8 mouse cellular contexts compared by ENCODE assay signal in the genomic region with DNA sequence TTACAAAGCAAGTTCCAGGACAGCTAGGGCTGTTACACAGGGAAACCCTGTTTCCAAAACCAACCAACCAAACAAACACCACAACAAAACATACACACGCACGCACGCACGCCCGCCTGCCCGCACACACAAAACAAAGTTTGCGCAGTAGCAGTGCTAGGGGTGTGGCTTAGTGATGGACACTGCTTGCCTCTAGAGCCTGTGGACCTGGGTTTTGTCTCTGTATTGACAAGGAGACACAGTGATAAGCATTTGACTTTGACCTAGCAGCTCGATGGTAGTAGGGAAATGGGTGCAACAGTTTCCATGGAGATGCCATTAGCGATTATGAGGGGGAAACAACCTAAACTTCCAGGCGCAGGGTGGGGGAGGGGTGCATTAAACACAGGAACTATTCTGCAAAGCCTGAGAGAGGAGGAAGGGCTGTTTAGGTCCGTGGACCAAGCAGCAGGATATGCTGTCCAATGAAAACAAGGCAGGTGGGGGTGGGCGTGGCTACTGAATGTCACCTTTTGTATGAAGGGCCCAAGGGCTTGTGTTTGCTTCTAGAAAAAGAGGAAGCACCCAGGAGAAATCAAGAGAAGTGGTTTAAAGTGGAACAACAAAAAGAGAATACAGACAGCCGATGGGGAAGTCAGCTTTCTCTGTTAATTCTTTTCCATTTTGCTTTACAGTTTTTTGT. TPM values are rescaled to one million over a fixed set of nuclear protein-coding genes. Genes with fewer than 3 reads are reported as not detected.
DNase-seq lines count a peak whose midpoint lies in the region; ATAC-seq lines count a peak whose summit lies in the region.

No protein-coding gene starts in this region.

- H3K9me3 ChIP-seq in kidney, embryonic 14.5 days (ENCODE audit: control insufficient read depth, low read length) = peaks cover under 1% of the 10 kb centered on the region; the same call in 1 of the 2 replicates
- no peaks in the 10 kb centered on the region for H3K9me3 ChIP-seq in hindbrain, embryonic 10.5 days

- no peak overlapping the region for H3K4me3 ChIP-seq in kidney, embryonic 14.5 days (ENCODE audit: low read length)
- no peak overlapping the region for H3K4me3 ChIP-seq in hindbrain, embryonic 10.5 days

- H3K4me2 ChIP-seq in kidney, embryonic 14.5 days (replicated peaks; ENCODE audit: low read depth, low read length) = no peak overlapping the region

- peak; percentile 48 for DNase-seq in kidney, adult 11 months
- DNase-seq in kidney, adult 8-10 months = peak; percentile 49 to 51
- DNase-seq in lung, postnatal 4 days = peak; percentile 59 to 62
- DNase-seq in thymus, postnatal 25 days = peak; percentile 53
- no peak for DNase-seq in right cerebral cortex, postnatal 10 days (ENCODE audit: low spot score in 2 of 2)
- DNase-seq in hindbrain, embryonic 10.5 days (ENCODE audit: low spot score) = no peak
- DNase-seq in adrenal gland, adult 18-20 months (ENCODE audit: low spot score in 2 of 2) = no peak

- H3K9ac ChIP-seq in kidney, embryonic 14.5 days (ENCODE audit: low read depth, low read length) = no peak overlapping the region

- H3K27me3 ChIP-seq in kidney, embryonic 14.5 days (ENCODE audit: control insufficient read depth, insufficient read depth, low read length) = no peaks in the 10 kb centered on the region
- H3K27me3 ChIP-seq in hindbrain, embryonic 10.5 days (ENCODE audit: insufficient read depth, poor library complexity, severe bottlenecking) = no peaks in the 10 kb centered on the region

- H3K36me3 ChIP-seq in kidney, embryonic 14.5 days (ENCODE audit: control insufficient read depth, insufficient read depth, low read length) = no peaks in the 10 kb centered on the region
- H3K36me3 ChIP-seq in hindbrain, embryonic 10.5 days = no peaks in the 10 kb centered on the region

- H3K4me1 ChIP-seq in kidney, embryonic 14.5 days (ENCODE audit: control insufficient read depth, insufficient read depth, low read length) = no peaks in the 10 kb centered on the region
- H3K4me1 ChIP-seq in hindbrain, embryonic 10.5 days (replicated peaks) = peaks cover 15% of the 10 kb centered on the region

- H3K27ac ChIP-seq in kidney, embryonic 14.5 days (ENCODE audit: low read depth, low read length) = no peak overlapping the region
- H3K27ac ChIP-seq in hindbrain, embryonic 10.5 days = no peak overlapping the region

- 61% methylated on average over 13 of the region's 13 CpGs for WGBS in kidney, embryonic 14.5 days
- 66% methylated on average over 13 of the region's 13 CpGs for WGBS in hindbrain, embryonic 10.5 days

- no peak for ATAC-seq in kidney, embryonic 14.5 days (ENCODE audit: low FRiP score, low TSS enrichment)

RNA-seq across cellular contexts. Expression of a gene that starts 23.4 kb away (rescaled TPM):
- polyA plus RNA-seq in kidney, embryonic 14.5 days (2014; fragmentation: Nextera tagmentation; extraction: Ambion mirVana) = 44.3 and 61.1 TPM in 2 replicates
- 60.0 and 65.2 TPM in 2 replicates for polyA plus RNA-seq in hindbrain, embryonic 10.5 days (2016; fragmentation: Nextera tagmentation; extraction: Ambion mirVana)
- total RNA-seq in adrenal gland, adult 18-20 months (2021) = 10 to 100 TPM; 45.8 to 48.8 TPM

Comparison
In these comparisons a context has a peak if more than half of its experiments do, and no peak if none do; other contexts are left out.
1. DNase-seq: peak in kidney, adult 11 months (single experiment), kidney, adult 8-10 months (2 of 2), lung, postnatal 4 days (2 of 2) and thymus, postnatal 25 days (single experiment); none in right cerebral cortex, postnatal 10 days (0 of 2), hindbrain, embryonic 10.5 days (single experiment) and adrenal gland, adult 18-20 months (0 of 2).